Mouse (Mus musculus): Measurements from ENCODE around the gene Acox2.

DNA sequence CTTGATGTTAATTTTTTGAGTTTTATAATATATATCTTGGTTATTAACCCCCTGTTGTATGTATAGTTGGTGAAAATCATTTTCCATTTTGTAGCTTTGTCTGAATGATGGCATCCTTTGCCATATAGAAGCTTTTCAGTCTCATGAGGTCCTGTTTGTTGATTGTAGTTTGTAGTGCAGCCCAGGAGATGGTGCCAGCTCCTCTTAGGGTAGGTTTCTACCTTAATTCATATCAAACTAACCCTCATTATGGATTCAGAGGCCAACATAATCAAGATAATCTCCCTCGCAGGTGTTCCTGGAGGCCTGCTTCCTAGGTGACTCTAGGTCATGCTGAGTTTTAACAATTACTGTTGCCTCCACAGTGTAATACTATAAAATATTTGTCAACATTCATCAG, 3.1 kb upstream of the Acox2 start:
- no peak for TF ChIP-seq CTCF (IDR thresholded peaks at IDR 0.05; ENCODE audit: extremely low read depth, insufficient read depth, insufficient read length, insufficient replicate concordance)
- no peak for TF ChIP-seq POLR2A (IDR thresholded peaks at IDR 0.05; ENCODE audit: low read depth, low read length)
